Mouse (Mus musculus) ES-Bruce4 (cell line): ENCODE results near the gene Lsg1.

Source experiments
- CTCF ChIP-seq: IDR thresholded peaks from one replicate; pipeline ENCODE4 v1.8.1; 2011; ENCODE audit warnings: low read depth, low read length
- POLR2A ChIP-seq: IDR thresholded peaks from one replicate; pipeline ENCODE4 v1.8.1; 2011; ENCODE audit warnings: low read length; ENCODE audit not compliant: insufficient read depth

GRCm38 (mm10) chr16:30511563-30512340, 75.6 kb downstream of the Lsg1 start:
- TF ChIP-seq POLR2A = no peak
- no peak for TF ChIP-seq CTCF
